Mouse (Mus musculus): Measurements from ENCODE around the gene Nfatc3. TPM values are rescaled to one million over a fixed set of nuclear protein-coding genes. Genes with fewer than 3 reads are reported as not detected.

Gene Nfatc3
- polyA plus RNA-seq, 1 experiment from 2014 or later = 8.2 TPM

DNA sequence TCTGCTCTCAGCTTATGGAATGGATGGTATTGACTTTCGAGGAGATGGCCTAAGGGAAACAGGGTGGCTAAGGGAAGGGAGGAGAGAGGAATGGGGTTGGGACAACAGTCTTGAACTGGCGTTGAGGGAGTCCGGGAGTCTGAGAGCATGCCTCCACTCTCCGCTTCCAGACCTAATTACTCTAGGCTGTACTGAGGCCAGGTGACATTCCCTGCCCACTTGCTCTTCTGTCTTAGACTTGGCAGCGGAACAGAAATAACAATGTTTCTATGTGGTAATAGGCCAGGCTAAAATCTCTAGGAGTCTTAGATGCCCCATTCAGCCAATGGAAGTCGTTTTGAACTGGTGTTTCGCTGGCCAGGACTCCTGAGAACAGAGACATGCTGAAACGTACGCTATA is 92.4 kb downstream of the Nfatc3 start:
- no peak for ATAC-seq (ENCODE audit: borderline replicate concordance, extremely low read depth, low FRiP score, low TSS enrichment)
- Histone ChIP-seq H3K27me3 (no peaks in the 10 kb centered on the region), H3K27ac (no peak overlapping the region; the same call in 1 of the 2 replicates), H3K9me3 (no peaks in the 10 kb centered on the region), H3K36me3 (0 out of 2 replicates have a peak, but pooled peaks cover 2% of the 10 kb centered on the region), H3K4me3 (peak overlapping the region; percentile 77), H3K4me1 (peaks cover 13% of the 10 kb centered on the region), H3K4me2 (peak overlapping the region; percentile 78), H3K9ac (peak overlapping the region; percentile 79)
- WGBS = 63% methylated on average over 9 of the region's 9 CpGs

- no peak overlapping the region for H3K27ac ChIP-seq
- no peak for ATAC-seq (ENCODE audit: borderline replicate concordance, extremely low read depth, low FRiP score, low TSS enrichment)
These were observed 94.2 kb downstream of the Nfatc3 start for GRCm38 (mm10) chr8:106152876-106153275.

GRCm38 (mm10) chr8:106157419-106157818 is 98.8 kb downstream of the Nfatc3 start:
- no peak overlapping the region for H3K9ac ChIP-seq
- WGBS = 89% methylated on average over 1 of the region's 1 CpGs
- H3K9me3 ChIP-seq = no peaks in the 10 kb centered on the region
- no peaks in the 10 kb centered on the region for H3K27me3 ChIP-seq
- no peak overlapping the region for H3K4me3 ChIP-seq
- no peak overlapping the region for H3K27ac ChIP-seq
- H3K36me3 ChIP-seq = peaks cover 23% of the 10 kb centered on the region; the same call in 1 of the 2 replicates
- H3K4me1 ChIP-seq = no peaks in the 10 kb centered on the region
- ATAC-seq (ENCODE audit: borderline replicate concordance, extremely low read depth, low FRiP score, low TSS enrichment) = no peak
- H3K4me2 ChIP-seq = no peak overlapping the region

More at GRCm38 (mm10) chr8:106152876-106153275, 94.2 kb downstream of the Nfatc3 start:
- Histone ChIP-seq H3K27me3 (no peaks in the 10 kb centered on the region), H3K4me3 (no peak overlapping the region), H3K4me1 (peaks cover 13% of the 10 kb centered on the region), H3K9me3 (no peaks in the 10 kb centered on the region), H3K4me2 (no peak overlapping the region), H3K36me3 (0 out of 2 replicates have a peak, but pooled peaks cover 3% of the 10 kb centered on the region), H3K9ac (no peak overlapping the region)
- WGBS = 66% methylated on average over 4 of the region's 4 CpGs

DNA sequence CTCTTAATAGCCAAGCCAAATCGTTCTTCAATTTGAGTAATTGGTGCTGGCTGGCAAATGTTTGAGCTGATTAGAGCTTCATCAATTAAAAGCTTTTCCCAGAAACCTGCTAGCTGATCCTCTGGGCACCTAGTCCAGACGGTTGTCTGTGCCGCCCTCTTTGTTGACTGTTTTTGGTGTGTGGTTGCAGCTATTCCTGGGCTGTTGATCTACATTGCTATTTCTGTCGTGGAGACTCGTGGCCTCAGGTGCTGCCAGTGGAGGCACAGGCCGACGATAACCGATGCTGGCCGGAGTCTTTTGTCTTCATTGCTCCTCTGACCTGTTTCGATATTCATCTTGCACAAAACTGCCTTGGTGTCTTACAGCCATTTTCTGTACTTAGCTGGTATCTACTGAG is 99.7 kb downstream of the Nfatc3 start:
- Histone ChIP-seq H3K27me3 (no peaks in the 10 kb centered on the region), H3K4me3 (no peak overlapping the region), H3K4me1 (no peaks in the 10 kb centered on the region), H3K9ac (no peak overlapping the region), H3K36me3 (peaks cover 32% of the 10 kb centered on the region; the same call in 1 of the 2 replicates), H3K27ac (no peak overlapping the region), H3K9me3 (no peaks in the 10 kb centered on the region), H3K4me2 (no peak overlapping the region)
- 88% methylated on average over 10 of the region's 10 CpGs for WGBS
- ATAC-seq (ENCODE audit: borderline replicate concordance, extremely low read depth, low FRiP score, low TSS enrichment) = no peak

DNA sequence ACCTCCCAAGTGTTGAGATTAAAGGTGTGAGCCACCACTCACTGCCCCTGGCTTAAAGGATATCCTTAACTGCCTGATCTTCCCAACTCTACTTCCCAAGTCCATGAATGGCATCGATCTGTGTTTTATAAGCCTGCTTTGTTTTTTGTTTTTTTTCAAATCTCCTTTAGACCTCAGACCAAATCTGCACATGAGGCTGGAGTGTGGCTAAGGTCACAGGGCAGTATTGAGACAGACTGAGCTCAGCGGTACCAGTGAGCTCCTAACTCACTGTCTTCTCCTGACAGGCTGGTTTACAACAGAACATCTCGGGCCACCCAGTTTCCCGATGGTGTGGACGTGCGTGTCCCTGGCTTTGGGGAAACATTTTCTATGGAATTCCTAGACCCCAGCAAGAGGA is 101.2 kb downstream of the Nfatc3 start:
- H3K27ac ChIP-seq = no peak overlapping the region
- H3K9me3 ChIP-seq = no peaks in the 10 kb centered on the region
- no peaks in the 10 kb centered on the region for H3K4me1 ChIP-seq
- no peak for ATAC-seq (ENCODE audit: borderline replicate concordance, extremely low read depth, low FRiP score, low TSS enrichment)
- no peaks in the 10 kb centered on the region for H3K27me3 ChIP-seq
- no peak overlapping the region for H3K9ac ChIP-seq
- peaks cover 44% of the 10 kb centered on the region; the same call in 1 of the 2 replicates for H3K36me3 ChIP-seq
- H3K4me2 ChIP-seq = no peak overlapping the region
- no peak overlapping the region for H3K4me3 ChIP-seq
- 91% methylated on average over 6 of the region's 6 CpGs for WGBS

DNA sequence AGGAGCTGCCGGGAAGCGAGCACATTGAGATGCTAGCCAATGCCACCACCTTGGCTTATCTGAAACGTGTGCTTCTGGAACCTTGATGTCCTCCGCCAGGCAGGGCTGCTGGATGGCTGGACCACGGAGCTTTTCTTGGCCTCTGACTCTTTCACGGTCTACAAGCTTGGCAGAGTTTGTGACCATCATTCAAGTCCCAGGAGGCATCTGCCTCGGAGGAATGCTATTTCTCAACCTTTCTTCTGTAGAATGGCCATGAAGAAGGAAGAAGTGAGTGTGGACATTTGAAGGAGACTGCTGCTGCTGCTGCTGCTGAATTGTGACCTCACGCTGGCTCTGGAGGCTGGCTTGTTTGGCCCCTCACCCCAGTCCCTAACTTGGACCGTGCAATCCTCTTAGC is 104.6 kb downstream of the Nfatc3 start:
- Histone ChIP-seq H3K4me3 (no peak overlapping the region), H3K9me3 (no peaks in the 10 kb centered on the region), H3K4me2 (no peak overlapping the region), H3K36me3 (peaks cover 41% of the 10 kb centered on the region; the same call in 1 of the 2 replicates), H3K27me3 (no peaks in the 10 kb centered on the region), H3K27ac (no peak overlapping the region), H3K4me1 (no peaks in the 10 kb centered on the region), H3K9ac (no peak overlapping the region)
- WGBS = 84% methylated on average over 9 of the region's 9 CpGs
- ATAC-seq (ENCODE audit: borderline replicate concordance, extremely low read depth, low FRiP score, low TSS enrichment) = no peak

DNA sequence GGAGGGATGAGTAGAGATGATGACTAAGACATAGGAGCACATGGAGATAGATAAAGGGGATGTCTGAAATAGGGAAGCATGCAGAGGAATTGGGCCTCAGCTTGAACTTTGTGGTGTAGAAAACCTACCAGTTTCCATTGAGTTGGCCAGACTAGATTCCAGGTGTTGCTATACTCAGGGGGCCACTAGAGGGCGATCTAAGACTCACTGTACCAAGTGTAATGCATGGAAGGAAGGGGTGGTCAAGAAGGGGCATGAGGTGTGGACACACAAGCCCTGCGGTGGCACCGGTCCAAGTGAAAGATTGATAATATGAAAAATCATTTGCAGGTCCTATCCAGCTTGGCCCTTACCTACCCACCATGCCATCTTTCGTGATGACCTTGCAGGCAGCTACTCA is 106.8 kb downstream of the Nfatc3 start:
- H3K4me1 ChIP-seq = peaks cover 9% of the 10 kb centered on the region
- no peak overlapping the region for H3K4me2 ChIP-seq
- WGBS = 37% methylated on average over 4 of the region's 4 CpGs
- no peaks in the 10 kb centered on the region for H3K9me3 ChIP-seq
- ATAC-seq (ENCODE audit: borderline replicate concordance, extremely low read depth, low FRiP score, low TSS enrichment) = no peak
- H3K9ac ChIP-seq = no peak overlapping the region
- no peak overlapping the region for H3K4me3 ChIP-seq
- H3K27me3 ChIP-seq = no peaks in the 10 kb centered on the region
- peaks cover 33% of the 10 kb centered on the region; the same call in 1 of the 2 replicates for H3K36me3 ChIP-seq
- no peak overlapping the region for H3K27ac ChIP-seq

GRCm38 (mm10) chr8:106168356-106169016 is 109.8 kb downstream of the Nfatc3 start, which contains the start of gene Slc7a6:
Slc7a6 (plus strand) TSS chr8:106168857.
- peak within 1 kb of the TSS; percentile 84 for H3K27ac ChIP-seq
- peak within 1 kb of the TSS; percentile 97 for H3K4me3 ChIP-seq
- peak; percentile 85 for ATAC-seq (ENCODE audit: borderline replicate concordance, extremely low read depth, low FRiP score, low TSS enrichment)
- no peaks in the 10 kb centered on the region for H3K9me3 ChIP-seq
- peak within 1 kb of the TSS; percentile 70 for H3K9ac ChIP-seq
- H3K27me3 ChIP-seq = no peaks in the 10 kb centered on the region
- H3K4me1 ChIP-seq = peaks cover 9% of the 10 kb centered on the region
- H3K4me2 ChIP-seq = peak within 1 kb of the TSS; percentile 85
- H3K36me3 ChIP-seq = peaks cover 11% of the 10 kb centered on the region; the same call in 1 of the 2 replicates
- under 1% methylated on average over 59 of the region's 59 CpGs for WGBS

GRCm38 (mm10) chr8:106169017-106169933 is 110.6 kb downstream of the Nfatc3 start:
- H3K27ac ChIP-seq = peak overlapping the region; percentile 84
- H3K36me3 ChIP-seq = 0 out of 2 replicates have a peak, but pooled peaks cover 3% of the 10 kb centered on the region
- peak overlapping the region; percentile 97 for H3K4me3 ChIP-seq
- under 1% methylated on average over 54 of the region's 54 CpGs for WGBS
- H3K27me3 ChIP-seq = no peaks in the 10 kb centered on the region
- peak overlapping the region; percentile 70 for H3K9ac ChIP-seq
- H3K4me1 ChIP-seq = peaks cover 9% of the 10 kb centered on the region
- peak overlapping the region; percentile 85 for H3K4me2 ChIP-seq
- peak; percentile 67 for ATAC-seq (ENCODE audit: borderline replicate concordance, extremely low read depth, low FRiP score, low TSS enrichment)
- H3K9me3 ChIP-seq = no peaks in the 10 kb centered on the region

DNA sequence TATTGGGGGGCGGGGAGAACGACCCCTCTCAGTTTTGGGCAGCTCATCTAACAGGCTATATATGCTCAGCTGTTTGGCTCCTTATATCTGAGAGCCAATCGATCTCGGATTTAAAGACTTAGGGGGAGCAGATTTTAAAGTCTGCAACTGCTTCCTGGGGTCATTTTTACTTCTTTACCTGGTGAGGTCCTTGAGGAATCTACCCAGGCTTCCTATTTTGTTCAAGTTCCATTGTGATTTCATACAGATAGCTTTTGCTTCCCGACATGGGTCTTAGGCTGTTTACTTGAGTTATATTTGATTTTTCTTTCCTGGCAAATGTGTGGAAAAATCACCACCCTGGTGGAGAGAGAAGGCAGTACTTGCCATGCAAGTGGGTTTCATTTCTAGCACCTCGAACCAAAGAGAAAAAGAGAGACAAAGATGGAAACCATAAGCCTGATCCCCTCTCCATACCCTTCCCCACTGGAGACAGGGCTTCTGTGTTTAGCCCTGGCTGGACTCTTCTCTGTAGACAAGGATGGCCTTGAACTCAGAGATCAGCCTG is 111.4 kb downstream of the Nfatc3 start:
- Histone ChIP-seq H3K9ac (peak overlapping the region; percentile 70), H3K27ac (peak overlapping the region; percentile 84; the same call in 1 of the 2 replicates)

GRCm38 (mm10) chr8:106173566-106173965 is 114.9 kb downstream of the Nfatc3 start:
- no peaks in the 10 kb centered on the region for H3K36me3 ChIP-seq
- no peaks in the 10 kb centered on the region for H3K27me3 ChIP-seq
- no peak overlapping the region for H3K4me3 ChIP-seq
- peaks cover 37% of the 10 kb centered on the region for H3K4me1 ChIP-seq
- H3K9ac ChIP-seq = no peak overlapping the region
- 86% methylated on average over 3 of the region's 3 CpGs for WGBS
- H3K27ac ChIP-seq = no peak overlapping the region
- no peaks in the 10 kb centered on the region for H3K9me3 ChIP-seq
- no peak overlapping the region for H3K4me2 ChIP-seq
- ATAC-seq (ENCODE audit: borderline replicate concordance, extremely low read depth, low FRiP score, low TSS enrichment) = no peak

More for the DNA sequence above, 111.4 kb downstream of the Nfatc3 start:
- Histone ChIP-seq H3K4me1 (peaks cover 9% of the 10 kb centered on the region), H3K4me3 (peak overlapping the region; percentile 97), H3K36me3 (no peaks in the 10 kb centered on the region), H3K9me3 (no peaks in the 10 kb centered on the region), H3K27me3 (no peaks in the 10 kb centered on the region), H3K4me2 (peak overlapping the region; percentile 85)
- 12% methylated on average over 6 of the region's 6 CpGs for WGBS
- ATAC-seq (ENCODE audit: borderline replicate concordance, extremely low read depth, low FRiP score, low TSS enrichment) = no peak
